Mouse (Mus musculus): Measurements from ENCODE around the gene Odf2l. TPM values are rescaled to one million over a fixed set of nuclear protein-coding genes. Genes with fewer than 3 reads are reported as not detected.
A peak's percentile ranks its signal among the peaks of the same experiment; 100 is the strongest.

Gene Odf2l
- polyA plus RNA-seq, 1 experiment from 2014 or later, result 14.2 TPM

- DNase-seq, result no peak
These were observed 16.4 kb upstream of the Odf2l start for GRCm38 (mm10) chr3:145101891-145102555.

GRCm38 (mm10) chr3:145103321-145103720 is 15.1 kb upstream of the Odf2l start:
- no peaks in the 10 kb centered on the region for H3K9me3 ChIP-seq (ENCODE audit: control insufficient read depth, low read length)
- no peak overlapping the region for H3K4me3 ChIP-seq (replicated peaks; ENCODE audit: low read depth, low read length)
- no peaks in the 10 kb centered on the region for H3K36me3 ChIP-seq (ENCODE audit: control insufficient read depth, insufficient read depth, low read length)
- no peaks in the 10 kb centered on the region for H3K4me1 ChIP-seq (ENCODE audit: control insufficient read depth, insufficient read depth, low read length)
- no peak for DNase-seq
- no peaks in the 10 kb centered on the region for H3K27me3 ChIP-seq (ENCODE audit: control insufficient read depth, insufficient read depth, low read length)
- H3K9ac ChIP-seq (replicated peaks; ENCODE audit: low read length), result no peak overlapping the region
- WGBS, result 79% methylated on average over 2 of the region's 2 CpGs
- H3K27ac ChIP-seq (replicated peaks; ENCODE audit: low read depth, low read length), result no peak overlapping the region
- H3K4me2 ChIP-seq (ENCODE audit: low read length), result no peak overlapping the region
- ATAC-seq (ENCODE audit: low FRiP score, low TSS enrichment), result no peak

More at GRCm38 (mm10) chr3:145101891-145102555, 16.4 kb upstream of the Odf2l start:
- no peak for ATAC-seq (ENCODE audit: low FRiP score, low TSS enrichment)
- no peak overlapping the region for H3K27ac ChIP-seq (replicated peaks; ENCODE audit: low read depth, low read length)
- H3K4me3 ChIP-seq (replicated peaks; ENCODE audit: low read depth, low read length), result no peak overlapping the region
- H3K4me1 ChIP-seq (ENCODE audit: control insufficient read depth, insufficient read depth, low read length), result no peaks in the 10 kb centered on the region
- 84% methylated on average over 9 of the region's 9 CpGs for WGBS
- H3K4me2 ChIP-seq (ENCODE audit: low read length), result no peak overlapping the region
- H3K9ac ChIP-seq (replicated peaks; ENCODE audit: low read length), result no peak overlapping the region
- no peaks in the 10 kb centered on the region for H3K27me3 ChIP-seq (ENCODE audit: control insufficient read depth, insufficient read depth, low read length)
- no peaks in the 10 kb centered on the region for H3K36me3 ChIP-seq (ENCODE audit: control insufficient read depth, insufficient read depth, low read length)
- no peaks in the 10 kb centered on the region for H3K9me3 ChIP-seq (ENCODE audit: control insufficient read depth, low read length)

GRCm38 (mm10) chr3:145103770-145104169 is 14.6 kb upstream of the Odf2l start:
- Histone ChIP-seq H3K9me3 (ENCODE audit: control insufficient read depth, low read length) (no peaks in the 10 kb centered on the region), H3K4me2 (ENCODE audit: low read length) (no peak overlapping the region), H3K27ac (replicated peaks; ENCODE audit: low read depth, low read length) (no peak overlapping the region), H3K36me3 (ENCODE audit: control insufficient read depth, insufficient read depth, low read length) (no peaks in the 10 kb centered on the region), H3K4me1 (ENCODE audit: control insufficient read depth, insufficient read depth, low read length) (no peaks in the 10 kb centered on the region), H3K4me3 (replicated peaks; ENCODE audit: low read depth, low read length) (no peak overlapping the region), H3K27me3 (ENCODE audit: control insufficient read depth, insufficient read depth, low read length) (no peaks in the 10 kb centered on the region), H3K9ac (replicated peaks; ENCODE audit: low read length) (no peak overlapping the region)
- WGBS, result 75% methylated on average over 5 of the region's 5 CpGs
- DNase-seq (no peak), ATAC-seq (ENCODE audit: low FRiP score, low TSS enrichment) (no peak)

GRCm38 (mm10) chr3:145105076-145105772 is 13.2 kb upstream of the Odf2l start:
- H3K4me2 ChIP-seq (ENCODE audit: low read length), result no peak overlapping the region
- WGBS, result 78% methylated on average over 5 of the region's 5 CpGs
- H3K27ac ChIP-seq (replicated peaks; ENCODE audit: low read depth, low read length), result no peak overlapping the region
- H3K27me3 ChIP-seq (ENCODE audit: control insufficient read depth, insufficient read depth, low read length), result no peaks in the 10 kb centered on the region
- ATAC-seq (ENCODE audit: low FRiP score, low TSS enrichment) (no peak), DNase-seq (no peak)
- no peak overlapping the region for H3K9ac ChIP-seq (replicated peaks; ENCODE audit: low read length)
- H3K9me3 ChIP-seq (ENCODE audit: control insufficient read depth, low read length), result no peaks in the 10 kb centered on the region
- no peaks in the 10 kb centered on the region for H3K4me1 ChIP-seq (ENCODE audit: control insufficient read depth, insufficient read depth, low read length)
- no peaks in the 10 kb centered on the region for H3K36me3 ChIP-seq (ENCODE audit: control insufficient read depth, insufficient read depth, low read length)
- H3K4me3 ChIP-seq (replicated peaks; ENCODE audit: low read depth, low read length), result no peak overlapping the region

GRCm38 (mm10) chr3:145105773-145106504 is 12.4 kb upstream of the Odf2l start:
- H3K9me3 ChIP-seq (ENCODE audit: control insufficient read depth, low read length), result no peaks in the 10 kb centered on the region
- H3K4me2 ChIP-seq (ENCODE audit: low read length), result no peak overlapping the region
- no peak for DNase-seq
- ATAC-seq (ENCODE audit: low FRiP score, low TSS enrichment), result no peak
- H3K36me3 ChIP-seq (ENCODE audit: control insufficient read depth, insufficient read depth, low read length), result no peaks in the 10 kb centered on the region
- no peak overlapping the region for H3K27ac ChIP-seq (replicated peaks; ENCODE audit: low read depth, low read length)
- no peak overlapping the region for H3K4me3 ChIP-seq (replicated peaks; ENCODE audit: low read depth, low read length)
- H3K27me3 ChIP-seq (ENCODE audit: control insufficient read depth, insufficient read depth, low read length), result no peaks in the 10 kb centered on the region
- no peaks in the 10 kb centered on the region for H3K4me1 ChIP-seq (ENCODE audit: control insufficient read depth, insufficient read depth, low read length)
- WGBS, result 75% methylated on average over 5 of the region's 5 CpGs
- H3K9ac ChIP-seq (replicated peaks; ENCODE audit: low read length), result no peak overlapping the region

GRCm38 (mm10) chr3:145115169-145115568 is 3.2 kb upstream of the Odf2l start:
- Histone ChIP-seq H3K9me3 (ENCODE audit: control insufficient read depth, low read length) (no peaks in the 10 kb centered on the region), H3K9ac (replicated peaks; ENCODE audit: low read length) (no peak overlapping the region), H3K27me3 (ENCODE audit: control insufficient read depth, insufficient read depth, low read length) (no peaks in the 10 kb centered on the region), H3K4me1 (ENCODE audit: control insufficient read depth, insufficient read depth, low read length) (peaks cover 13% of the 10 kb centered on the region), H3K36me3 (ENCODE audit: control insufficient read depth, insufficient read depth, low read length) (no peaks in the 10 kb centered on the region), H3K4me3 (replicated peaks; ENCODE audit: low read depth, low read length) (no peak overlapping the region), H3K27ac (replicated peaks; ENCODE audit: low read depth, low read length) (no peak overlapping the region), H3K4me2 (ENCODE audit: low read length) (no peak overlapping the region)
- ATAC-seq (ENCODE audit: low FRiP score, low TSS enrichment) (no peak), DNase-seq (no peak)
- WGBS, result 88% methylated on average over 2 of the region's 2 CpGs

GRCm38 (mm10) chr3:145117637-145118036 is 751 bp upstream of the Odf2l start:
- H3K27ac ChIP-seq (replicated peaks; ENCODE audit: low read depth, low read length), result peak overlapping the region; percentile 99

GRCm38 (mm10) chr3:145119002-145119358 is 592 bp downstream of the Odf2l start:
- DNase-seq, result no peak
- no peaks in the 10 kb centered on the region for H3K27me3 ChIP-seq (ENCODE audit: control insufficient read depth, insufficient read depth, low read length)
- WGBS, result 4% methylated on average over 14 of the region's 14 CpGs
- peak overlapping the region; percentile 91 for H3K9ac ChIP-seq (replicated peaks; ENCODE audit: low read length)
- no peaks in the 10 kb centered on the region for H3K9me3 ChIP-seq (ENCODE audit: control insufficient read depth, low read length)
- peaks cover 13% of the 10 kb centered on the region for H3K4me1 ChIP-seq (ENCODE audit: control insufficient read depth, insufficient read depth, low read length)
- ATAC-seq (ENCODE audit: low FRiP score, low TSS enrichment), result no peak
- H3K36me3 ChIP-seq (ENCODE audit: control insufficient read depth, insufficient read depth, low read length), result no peaks in the 10 kb centered on the region
- H3K27ac ChIP-seq (replicated peaks; ENCODE audit: low read depth, low read length), result peak overlapping the region; percentile 99
- peak overlapping the region; percentile 60 for H3K4me2 ChIP-seq (ENCODE audit: low read length)
- H3K4me3 ChIP-seq (replicated peaks; ENCODE audit: low read depth, low read length), result peak overlapping the region; percentile 69

More at GRCm38 (mm10) chr3:145117637-145118036, 751 bp upstream of the Odf2l start:
- H3K36me3 ChIP-seq (ENCODE audit: control insufficient read depth, insufficient read depth, low read length), result no peaks in the 10 kb centered on the region
- no peaks in the 10 kb centered on the region for H3K27me3 ChIP-seq (ENCODE audit: control insufficient read depth, insufficient read depth, low read length)
- H3K9me3 ChIP-seq (ENCODE audit: control insufficient read depth, low read length), result no peaks in the 10 kb centered on the region
- peak overlapping the region; percentile 64; the same call in 1 of the 2 replicates for H3K9ac ChIP-seq (replicated peaks; ENCODE audit: low read length)
- H3K4me2 ChIP-seq (ENCODE audit: low read length), result peak overlapping the region; percentile 77
- ATAC-seq (ENCODE audit: low FRiP score, low TSS enrichment), result no peak
- DNase-seq, result no peak
- 79% methylated on average over 10 of the region's 10 CpGs for WGBS
- H3K4me1 ChIP-seq (ENCODE audit: control insufficient read depth, insufficient read depth, low read length), result peaks cover 13% of the 10 kb centered on the region
- H3K4me3 ChIP-seq (replicated peaks; ENCODE audit: low read depth, low read length), result peak overlapping the region; percentile 69
